Mouse (Mus musculus): ENCODE measurements around the gene Gdf11.

GRCm38 (mm10) chr10:128889846-128890245, 1.7 kb downstream of the Gdf11 start:
- TF ChIP-seq CTCF (IDR thresholded peaks at IDR 0.05; ENCODE audit: control insufficient read depth, insufficient read depth, insufficient read length): no peak
- TF ChIP-seq USF1 (IDR thresholded peaks at IDR 0.05; ENCODE audit: low read depth): no peak
- TF ChIP-seq MAX (IDR thresholded peaks at IDR 0.05): no peak
- no peak for TF ChIP-seq MYOG (IDR thresholded peaks at IDR 0.05; ENCODE audit: control insufficient read depth, extremely low read depth, insufficient read length)
- no peak for TF ChIP-seq CEBPB (IDR thresholded peaks at IDR 0.05; ENCODE audit: low read depth)
